Mouse (Mus musculus): ENCODE data around the gene Ephb1.
A peak's percentile ranks its signal among the peaks of the same experiment; 100 is the strongest.

Gene Ephb1

GRCm38 (mm10) chr9:102354561-102354973 lies at the start of gene Ephb1:
Ephb1 (minus strand) TSS chr9:102354693.
- peak; percentile 88 for DNase-seq

GRCm38 (mm10) chr9:102403086-102404021 lies 48.9 kb upstream of the Ephb1 start:
- peak; percentile 51 for DNase-seq

- no peak for DNase-seq
Observed at GRCm38 (mm10) chr9:102402671-102403070, 48.2 kb upstream of the Ephb1 start.

- DNase-seq: no peak
Observed at GRCm38 (mm10) chr9:102388266-102388665, 33.8 kb upstream of the Ephb1 start.

GRCm38 (mm10) chr9:102386816-102387215 lies 32.3 kb upstream of the Ephb1 start:
- DNase-seq: no peak

- no peak for DNase-seq
Observed at GRCm38 (mm10) chr9:102380235-102380634, 25.7 kb upstream of the Ephb1 start.

- no peak for DNase-seq
Observed at GRCm38 (mm10) chr9:102374661-102375060, 20.2 kb upstream of the Ephb1 start.

- DNase-seq: no peak
Observed at GRCm38 (mm10) chr9:102373886-102374285, 19.4 kb upstream of the Ephb1 start.

GRCm38 (mm10) chr9:102371936-102372335 lies 17.4 kb upstream of the Ephb1 start:
- DNase-seq: no peak

- DNase-seq: no peak
Observed at GRCm38 (mm10) chr9:102371036-102371770, 16.7 kb upstream of the Ephb1 start.

GRCm38 (mm10) chr9:102370141-102370540 lies 15.6 kb upstream of the Ephb1 start:
- no peak for DNase-seq

GRCm38 (mm10) chr9:102369141-102369540 lies 14.6 kb upstream of the Ephb1 start:
- DNase-seq: no peak

- DNase-seq: no peak
Observed at GRCm38 (mm10) chr9:102367796-102368195, 13.3 kb upstream of the Ephb1 start.

- DNase-seq: no peak
Observed at GRCm38 (mm10) chr9:102365536-102365935, 11.0 kb upstream of the Ephb1 start.

- DNase-seq: no peak
Observed at GRCm38 (mm10) chr9:102359311-102359710, 4.8 kb upstream of the Ephb1 start.

GRCm38 (mm10) chr9:102358711-102359110 lies 4.2 kb upstream of the Ephb1 start:
- no peak for DNase-seq

GRCm38 (mm10) chr9:102358011-102358410 lies 3.5 kb upstream of the Ephb1 start:
- DNase-seq: no peak

GRCm38 (mm10) chr9:102356516-102356915 lies 2.0 kb upstream of the Ephb1 start:
- DNase-seq: no peak

GRCm38 (mm10) chr9:102355726-102356125 lies 1.2 kb upstream of the Ephb1 start:
- no peak for DNase-seq

GRCm38 (mm10) chr9:102353636-102354491 lies 629 bp downstream of the Ephb1 start:
- peak; percentile 64 for DNase-seq

GRCm38 (mm10) chr9:102353056-102353635 lies 1.3 kb downstream of the Ephb1 start:
- peak; percentile 49 for DNase-seq
